20 mouse cellular contexts compared by ENCODE assay signal in the genomic region with DNA sequence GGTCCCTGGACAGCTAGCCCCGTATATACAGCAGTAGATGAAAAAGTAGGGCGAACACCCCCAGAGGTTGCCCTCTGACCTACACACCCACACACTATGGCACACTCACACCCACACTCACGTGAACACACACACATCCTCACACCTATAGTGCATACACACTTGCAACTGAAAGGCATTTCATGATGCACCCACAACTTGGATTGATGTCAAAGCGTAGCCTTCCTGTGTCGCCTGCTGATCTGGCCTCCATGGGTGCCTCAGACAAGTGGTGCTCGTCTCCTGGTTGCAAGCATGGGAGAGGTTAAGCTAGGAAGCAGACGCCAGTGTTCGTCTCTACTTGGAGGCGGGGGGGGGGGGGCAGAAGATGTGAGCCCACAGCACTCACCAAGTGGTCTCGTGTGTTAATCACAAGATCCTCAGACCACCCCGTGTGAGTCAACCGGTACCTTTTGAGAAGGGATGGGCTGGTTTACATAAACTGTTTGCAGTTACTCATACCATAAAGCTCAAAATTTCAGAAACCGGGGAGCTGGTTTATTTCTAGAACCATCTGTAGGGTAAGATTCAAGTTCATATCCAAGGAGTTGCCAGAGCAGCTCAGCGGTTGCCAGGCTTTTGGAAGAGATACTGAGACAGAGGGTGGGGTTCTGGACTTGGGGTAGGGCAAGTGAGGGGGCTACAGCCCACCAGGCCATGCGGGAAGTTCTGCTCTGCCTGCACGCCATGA. TPM values are rescaled to one million over a fixed set of nuclear protein-coding genes. Genes with fewer than 3 reads are reported as not detected.
"Had no signal": no experiment of that assay in that cellular context is flagged by ENCODE, and none has a peak within 500 bp of the region (broad histone marks: within the 10 kb centered on the region; RNA-seq: fewer than 3 reads in every experiment).

No protein-coding gene starts in this region.

- H3K9ac ChIP-seq: limb, embryonic 12.5 days; liver, embryonic 13.5 days; liver, postnatal 0 days; lung, embryonic 15.5 days; midbrain, embryonic 15.5 days; neural tube, embryonic 12.5 days had no signal

- ATAC-seq: inflammation-experienced regulatory T-cells, adult 6 months; intestine, postnatal 0 days; liver, postnatal 0 days; midbrain, embryonic 15.5 days had no signal

- H3K27ac ChIP-seq: kidney, postnatal 0 days; limb, embryonic 12.5 days; liver, embryonic 13.5 days; macrophage; midbrain, embryonic 15.5 days; neural tube, embryonic 12.5 days had no signal

- H3K27me3 ChIP-seq: limb, embryonic 12.5 days; liver, embryonic 13.5 days; lung, embryonic 15.5 days; megakaryocyte, embryonic 14.5 days; midbrain, embryonic 15.5 days; neural tube, embryonic 12.5 days had no signal

- H3K4me2 ChIP-seq: limb, embryonic 12.5 days; liver, embryonic 13.5 days; lung, embryonic 15.5 days; midbrain, embryonic 11.5 days; midbrain, embryonic 15.5 days; neural tube, embryonic 12.5 days had no signal

- H3K36me3 ChIP-seq: liver, embryonic 13.5 days; lung, embryonic 15.5 days; midbrain, embryonic 15.5 days; neural tube, embryonic 12.5 days had no signal

- H3K4me3 ChIP-seq: limb, embryonic 12.5 days; liver, embryonic 13.5 days; lung, embryonic 15.5 days; megakaryocyte, embryonic 14.5 days; midbrain, embryonic 15.5 days; neural tube, embryonic 12.5 days had no signal

- DNase-seq: kidney, adult 8-10 months; kidney, postnatal 4 days; liver; liver, embryonic 13.5 days; liver, postnatal 0 days; retina, postnatal 1 day; right cerebral cortex, postnatal 4 days; spleen, adult 18-20 months; thymus, postnatal 36 days had no signal

- H3K4me1 ChIP-seq: midbrain, embryonic 15.5 days had no signal

- H3K9me3 ChIP-seq: liver, embryonic 13.5 days; lung, embryonic 15.5 days; midbrain, embryonic 15.5 days; neural tube, embryonic 12.5 days had no signal

RNA-seq across cellular contexts. Expression of a gene that starts 27.4 kb away (rescaled TPM):
- total RNA-seq: monocyte, adult 5-6 weeks had no signal
